Mouse (Mus musculus): Measurements from ENCODE around the gene Smurf1.

The Smurf1 gene

DNA sequence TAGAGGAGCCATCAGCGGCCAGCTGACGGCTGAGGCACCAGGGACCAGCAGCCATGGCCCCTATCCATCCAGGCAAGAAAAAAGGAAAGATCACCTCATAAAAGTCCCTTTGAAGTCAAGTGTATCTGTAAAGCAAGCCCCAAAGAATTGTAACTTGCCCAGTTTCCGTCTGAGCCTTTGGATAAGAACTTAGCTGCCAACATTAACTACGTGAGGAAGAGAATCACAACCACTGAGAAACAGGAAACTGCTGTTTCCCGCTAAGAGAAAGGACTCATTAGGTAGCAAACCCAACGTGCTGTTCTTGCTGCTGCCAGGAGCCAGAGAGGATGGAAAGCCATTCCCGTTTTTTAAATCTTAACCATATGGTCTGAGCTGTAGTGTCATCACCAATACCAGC, 94.9 kb downstream of the Smurf1 start:
- no peak for DNase-seq (ENCODE audit: low spot score)

DNA sequence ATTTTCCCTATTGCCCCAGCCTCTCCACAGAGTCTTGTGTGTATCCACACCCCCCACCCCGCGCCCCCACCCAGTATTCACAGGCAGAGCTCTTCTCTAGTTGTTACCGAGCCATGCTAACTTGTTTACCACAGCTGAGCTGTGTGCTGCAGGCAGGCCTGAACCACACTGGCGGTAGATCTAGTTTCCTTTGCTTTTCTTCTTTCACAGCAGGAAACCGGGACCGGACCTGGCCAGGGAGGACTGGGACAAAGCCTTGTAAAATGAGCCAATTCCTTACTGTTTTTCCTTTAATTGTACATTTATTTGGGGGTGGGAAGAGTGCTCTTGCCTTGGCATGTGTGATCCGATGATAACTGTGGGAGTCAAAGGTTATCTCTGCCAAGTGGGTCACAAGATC, 96.2 kb downstream of the Smurf1 start:
- DNase-seq (ENCODE audit: low spot score), result no peak

DNA sequence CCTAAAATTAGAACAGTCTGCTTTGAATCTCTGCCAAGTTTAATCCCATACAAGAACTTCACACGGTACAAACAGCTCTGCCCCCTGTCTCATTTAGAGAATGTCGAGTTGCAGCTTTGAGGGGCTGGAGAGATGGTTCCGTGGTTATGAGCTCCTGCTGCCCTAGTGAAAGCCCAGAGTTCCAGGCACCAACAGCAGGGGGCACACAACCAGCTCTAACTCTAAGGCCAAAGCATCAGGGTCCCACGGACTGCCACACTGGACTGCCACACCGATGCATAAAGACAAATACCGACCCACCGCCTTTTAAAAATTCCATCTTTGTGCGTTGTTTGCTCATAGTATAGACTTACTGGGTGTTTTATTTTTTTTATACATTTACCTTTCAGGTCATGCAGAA, 98.7 kb downstream of the Smurf1 start:
- DNase-seq (ENCODE audit: low spot score), result no peak

DNA sequence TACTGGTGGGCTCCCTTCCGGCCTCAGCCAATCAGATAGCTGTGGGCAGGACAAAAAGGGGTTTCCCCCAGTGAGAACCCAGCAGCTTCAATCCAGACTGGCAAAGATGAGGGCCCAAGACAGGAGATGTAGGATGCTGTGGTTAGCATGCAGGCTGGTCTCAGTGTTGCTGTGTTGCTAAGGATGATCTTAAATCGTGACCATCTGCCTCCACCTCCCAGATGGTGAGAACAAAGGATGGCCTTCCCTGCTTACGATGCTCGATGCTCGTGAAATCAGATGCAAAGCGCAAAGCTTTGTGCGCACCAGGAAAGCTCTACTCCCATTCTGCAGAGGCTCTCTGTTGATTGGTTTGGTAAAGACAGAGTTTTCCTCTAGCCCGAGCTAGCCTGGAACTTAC, 104.7 kb downstream of the Smurf1 start:
- no peak for DNase-seq (ENCODE audit: low spot score)

DNA sequence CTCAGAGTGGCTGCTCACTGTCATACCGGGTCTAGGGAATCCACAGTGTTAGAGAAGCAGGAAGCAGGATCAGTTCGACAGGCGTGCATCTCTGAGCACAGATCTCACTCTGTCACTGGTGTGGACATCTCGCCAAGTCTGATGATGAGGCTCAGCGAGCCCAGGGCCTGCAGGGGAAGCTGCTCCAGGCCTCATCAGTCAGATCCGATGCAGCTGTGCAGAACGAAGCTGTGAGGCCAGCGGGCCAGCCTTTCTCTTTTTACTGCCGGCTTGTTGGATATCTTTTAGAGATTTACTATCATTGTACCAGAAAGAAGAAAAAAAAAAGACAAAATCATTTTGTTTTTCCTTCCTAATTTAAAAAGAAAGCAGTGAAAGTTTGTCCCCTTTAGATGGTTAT, 106.4 kb downstream of the Smurf1 start:
- DNase-seq (ENCODE audit: low spot score), result no peak

DNA sequence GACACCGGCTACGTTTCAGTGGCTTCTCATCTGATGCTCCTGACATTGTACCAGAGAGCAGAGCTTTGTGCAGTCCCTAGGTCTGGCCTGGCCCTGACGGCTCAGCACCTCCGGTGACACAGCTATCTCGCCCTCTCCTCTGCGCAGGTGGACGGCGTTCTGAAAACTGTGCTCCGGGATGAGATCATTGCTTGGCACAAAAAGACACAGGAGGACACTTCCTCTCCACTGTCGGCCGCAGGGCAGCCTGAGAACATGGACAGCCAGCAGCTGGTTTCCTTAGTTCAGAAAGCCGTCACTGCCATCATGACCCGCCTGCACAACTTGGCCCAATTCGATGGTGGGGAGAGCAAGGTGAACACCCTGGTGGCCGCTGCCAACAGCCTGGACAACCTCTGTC, 107.1 kb downstream of the Smurf1 start:
- no peak for DNase-seq (ENCODE audit: low spot score)

DNA sequence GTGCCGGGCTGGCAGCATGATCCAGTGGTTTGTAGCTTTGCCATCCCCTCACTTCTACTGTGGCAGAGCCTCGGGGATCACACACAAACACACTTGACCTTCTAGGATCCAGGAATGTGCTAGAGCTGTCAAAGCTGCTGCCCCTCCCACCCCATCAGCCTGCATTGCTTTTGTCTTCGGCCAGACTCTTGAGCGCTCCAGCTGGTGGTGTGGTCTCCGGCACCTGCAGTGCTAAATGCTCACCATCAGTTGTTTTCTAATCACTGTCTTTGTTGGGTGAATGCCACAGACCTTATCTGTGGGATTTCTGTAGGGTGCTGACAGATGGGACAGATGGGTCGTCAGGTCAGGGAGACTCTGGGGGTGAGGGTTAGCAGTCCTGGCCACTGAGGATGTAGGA, 109.7 kb downstream of the Smurf1 start:
- no peak for DNase-seq (ENCODE audit: low spot score)

DNA sequence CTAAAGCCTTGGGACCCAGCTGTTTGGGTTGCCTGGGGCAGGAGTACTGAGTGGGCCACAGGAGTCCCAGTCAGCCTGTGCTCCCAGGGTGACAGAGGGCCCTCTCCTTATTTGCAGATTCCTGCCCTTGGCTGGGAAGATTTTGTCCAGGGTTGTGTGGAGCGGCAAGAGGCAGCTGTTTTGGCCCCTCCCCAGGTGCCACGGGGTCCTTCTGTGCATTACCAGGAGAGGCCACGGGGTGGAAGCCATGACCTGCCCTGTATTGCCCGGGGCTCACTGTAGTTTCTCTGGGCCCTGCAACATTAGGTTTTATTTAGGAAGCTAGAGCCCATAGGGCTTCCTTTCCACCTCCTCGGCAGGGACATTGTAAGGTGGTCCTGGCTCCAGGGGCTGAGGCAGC, 111.7 kb downstream of the Smurf1 start:
- no peak for DNase-seq (ENCODE audit: low spot score)

DNA sequence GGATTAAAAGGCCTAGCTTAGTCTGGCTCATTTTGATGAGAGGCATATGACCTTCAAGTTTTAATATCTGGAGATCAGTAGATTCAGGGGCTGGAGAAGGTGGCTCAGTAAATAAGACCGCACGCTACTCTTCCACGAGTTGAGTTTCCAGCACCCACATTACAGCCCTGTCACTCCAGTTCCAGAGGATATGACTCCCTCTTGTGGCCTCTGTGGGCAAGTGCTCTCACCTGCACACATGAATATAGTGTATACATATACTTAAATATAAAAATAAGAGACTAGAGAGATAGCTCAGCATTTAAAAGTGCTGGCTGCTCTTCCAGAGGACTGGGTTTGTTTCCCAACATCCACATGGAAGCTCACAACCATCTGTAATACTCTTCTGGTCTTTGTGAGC, 113.8 kb downstream of the Smurf1 start:
- DNase-seq (ENCODE audit: low spot score), result no peak

DNA sequence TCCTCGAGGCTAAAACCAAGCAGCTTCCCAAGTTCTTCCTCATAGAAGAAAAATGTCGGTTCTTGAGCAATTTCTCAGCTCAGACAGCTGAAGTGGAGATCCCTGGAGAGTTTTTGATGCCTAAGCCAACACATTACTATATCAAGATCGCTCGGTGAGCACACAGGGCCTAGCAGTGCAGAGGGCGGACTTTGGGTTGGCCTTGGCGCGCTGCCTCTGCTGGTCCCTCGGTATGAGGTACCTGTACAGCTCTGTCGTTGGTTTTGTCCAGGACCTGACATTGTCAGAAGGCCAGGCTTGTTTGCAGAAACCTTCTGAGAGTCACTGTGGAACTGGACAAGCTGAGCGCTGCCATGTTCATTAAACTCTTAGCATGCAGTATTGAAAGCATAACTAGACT, 115.7 kb downstream of the Smurf1 start:
- DNase-seq (ENCODE audit: low spot score), result no peak

DNA sequence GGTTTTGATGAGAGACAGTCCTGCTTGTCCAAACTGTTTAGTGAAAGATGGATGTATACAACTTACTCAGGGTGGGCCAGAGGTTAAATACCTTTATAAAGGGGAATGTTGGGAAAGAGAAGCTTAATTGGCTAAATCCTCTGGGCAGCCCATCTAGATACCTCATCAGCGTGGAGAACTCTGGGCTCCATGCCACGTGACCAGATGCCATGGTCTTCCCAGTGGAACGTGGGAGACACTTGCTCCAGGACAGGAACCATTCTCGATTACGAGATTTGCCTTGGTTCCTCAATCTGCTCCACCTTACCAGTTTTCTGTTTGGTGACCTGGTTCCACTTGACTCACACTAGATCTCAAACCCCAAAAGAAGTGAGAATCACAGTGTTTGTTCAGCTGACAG, 116.9 kb downstream of the Smurf1 start:
- DNase-seq (ENCODE audit: low spot score), result peak; percentile 41

DNA sequence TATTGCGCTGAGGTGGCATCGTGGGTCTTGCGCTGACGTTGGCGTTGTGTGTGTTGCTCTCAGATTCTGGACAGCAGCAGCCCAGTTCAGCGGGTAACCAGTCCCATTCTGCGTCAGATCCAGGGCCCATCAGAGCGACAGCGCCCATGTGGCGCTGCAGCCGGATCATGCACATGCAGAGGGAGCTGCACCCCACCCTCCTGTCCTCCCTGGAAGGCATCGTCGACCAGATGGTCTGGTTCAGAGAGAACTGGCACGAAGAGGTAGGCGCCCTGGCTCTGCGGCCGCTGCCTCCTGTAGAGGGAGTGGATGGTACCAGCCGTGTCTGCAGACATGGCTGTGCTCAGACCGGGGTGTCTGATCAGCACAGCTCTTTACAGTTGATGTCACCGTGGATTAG, 120.3 kb downstream of the Smurf1 start:
- DNase-seq (ENCODE audit: low spot score), result no peak

DNA sequence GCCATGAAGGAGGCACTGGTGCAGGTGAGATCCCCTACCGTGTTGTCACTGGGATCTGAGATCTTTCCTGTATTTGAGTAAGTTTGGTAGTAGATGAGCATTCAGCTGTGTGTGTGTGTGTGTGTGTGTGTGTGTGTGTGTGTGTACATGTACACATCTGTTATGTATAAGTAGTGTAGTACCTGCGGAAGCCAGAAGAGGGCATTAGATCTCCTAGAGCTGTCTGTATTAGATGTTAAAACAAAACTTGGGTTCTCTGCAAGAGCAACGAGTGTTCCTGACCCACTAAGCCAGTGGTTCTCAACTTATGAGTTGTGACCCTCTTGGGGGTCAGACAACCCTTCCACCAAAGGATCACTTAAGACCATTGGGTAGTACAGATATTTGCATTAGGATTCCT, 129.5 kb downstream of the Smurf1 start:
- no peak for DNase-seq (ENCODE audit: low spot score)

DNA sequence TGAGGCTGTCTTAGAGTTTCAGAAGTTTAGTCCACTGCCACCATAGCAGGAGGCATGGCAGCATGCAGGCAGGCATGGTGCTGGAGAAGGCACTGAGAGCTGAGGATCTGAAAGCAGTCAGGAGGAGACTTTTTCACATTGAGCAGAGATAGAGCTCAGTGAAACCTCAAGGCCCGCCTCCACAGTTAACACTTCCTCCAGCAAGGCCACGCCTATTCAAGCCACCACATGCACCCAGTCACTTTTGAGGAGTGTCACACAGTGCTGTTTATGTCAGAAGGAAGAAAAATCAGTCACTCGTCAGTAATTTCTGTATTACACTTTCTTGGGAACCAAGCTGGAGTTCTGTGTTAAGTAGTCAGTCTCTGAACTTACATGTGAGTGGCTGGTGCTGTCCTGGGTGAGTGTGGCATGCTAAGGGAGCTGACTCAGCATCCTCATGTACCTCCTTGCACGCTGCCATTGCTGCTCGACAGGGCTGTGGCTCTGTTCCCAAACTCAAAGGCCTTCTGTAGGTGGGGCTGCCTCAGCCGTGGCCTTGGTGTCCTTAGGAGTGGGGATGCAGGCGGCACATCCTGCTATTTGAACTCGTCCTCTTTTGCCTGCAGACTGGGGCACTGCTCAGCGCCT, 133.7 kb downstream of the Smurf1 start:
- no peak for DNase-seq (ENCODE audit: low spot score)

DNA sequence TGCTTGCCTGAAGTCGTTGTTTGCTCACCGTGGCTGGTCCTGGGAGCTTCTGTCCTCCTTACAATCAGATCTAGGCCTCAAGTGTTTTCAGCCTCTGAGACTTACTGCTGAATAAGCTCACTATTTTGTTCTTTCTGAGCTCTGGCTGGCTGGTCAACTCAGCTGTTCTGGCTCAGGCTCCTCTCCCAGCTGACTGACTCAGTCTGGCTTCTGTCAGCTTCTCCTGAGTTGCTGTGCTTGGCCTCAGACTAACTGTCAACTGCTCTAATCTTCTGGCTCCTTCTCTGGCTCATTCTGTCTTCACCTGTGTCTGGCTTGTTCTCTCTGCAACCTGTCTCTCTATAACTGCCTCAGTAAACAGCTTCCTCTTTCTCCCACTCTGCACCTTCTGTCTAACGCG, 136.0 kb downstream of the Smurf1 start:
- DNase-seq (ENCODE audit: low spot score), result no peak

DNA sequence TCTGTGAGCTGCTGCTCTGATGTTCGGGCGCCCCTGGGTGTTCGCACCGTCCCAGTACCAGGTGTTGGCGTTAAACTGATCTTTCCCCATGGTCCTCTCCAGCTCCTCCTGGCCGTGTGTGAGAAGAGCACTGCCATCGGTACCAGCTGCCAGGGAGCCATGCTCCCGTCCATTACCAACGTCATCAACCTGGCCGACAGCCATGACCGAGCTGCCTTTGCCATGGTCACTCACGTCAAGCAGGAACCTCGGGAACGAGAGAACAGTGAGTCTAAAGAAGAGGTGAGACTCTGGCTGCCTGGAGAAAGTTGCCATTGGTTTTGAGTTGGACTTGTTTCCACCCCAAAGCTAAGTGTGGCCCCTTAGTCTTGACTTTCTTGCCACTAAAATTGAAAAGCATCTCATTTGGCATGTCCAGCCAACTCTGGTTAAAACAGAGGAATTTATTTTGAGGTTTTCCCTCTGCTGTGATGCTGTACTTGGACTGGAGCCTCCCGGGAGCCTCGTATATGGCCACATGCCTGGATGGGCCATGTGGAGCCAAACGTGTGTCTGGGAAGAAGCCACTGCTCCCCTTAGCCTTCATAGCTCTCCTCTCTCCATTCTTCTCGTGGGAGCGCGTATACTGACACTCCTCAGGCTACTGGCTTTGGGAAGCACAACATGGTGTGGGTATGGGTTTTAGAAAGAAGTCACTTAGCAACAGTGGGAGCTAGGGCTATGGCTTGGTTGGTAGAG, 137.1 kb downstream of the Smurf1 start:
- no peak for DNase-seq (ENCODE audit: low spot score)
